Mouse (Mus musculus): ENCODE results near the gene Cradd. TPM values are rescaled to one million over a fixed set of nuclear protein-coding genes. Genes with fewer than 3 reads are reported as not detected.

Cradd gene
- polyA plus RNA-seq, 1 experiment, result 16.7 TPM

- Histone ChIP-seq H3K4me3 (ENCODE audit: low read depth, low read length) (peak overlapping the region; percentile 19; the same call in 1 of the 2 replicates), H3K4me1 (ENCODE audit: control insufficient read depth, insufficient read depth, insufficient read length, low read length) (peaks cover 52% of the 10 kb centered on the region), H3K36me3 (ENCODE audit: control insufficient read depth, insufficient read depth, low read length) (no peaks in the 10 kb centered on the region), H3K27ac (ENCODE audit: insufficient read depth, low read depth, low read length) (peak overlapping the region; percentile 98), H3K27me3 (ENCODE audit: control insufficient read depth, insufficient read depth, low read length) (no peaks in the 10 kb centered on the region)
- no peak for TF ChIP-seq POLR2A (IDR thresholded peaks at IDR 0.05; ENCODE audit: low read depth, low read length)
- TF ChIP-seq CTCF (IDR thresholded peaks at IDR 0.05; ENCODE audit: extremely low read depth, insufficient read length, insufficient replicate concordance, low read depth, low read length), result peak; percentile 13; the same call in 1 of the 2 replicates
- 33% methylated on average over 9 of the region's 9 CpGs for WGBS
Observed at GRCm38 (mm10) chr10:95145204-95145926, 178.6 kb downstream of the Cradd start.

DNA sequence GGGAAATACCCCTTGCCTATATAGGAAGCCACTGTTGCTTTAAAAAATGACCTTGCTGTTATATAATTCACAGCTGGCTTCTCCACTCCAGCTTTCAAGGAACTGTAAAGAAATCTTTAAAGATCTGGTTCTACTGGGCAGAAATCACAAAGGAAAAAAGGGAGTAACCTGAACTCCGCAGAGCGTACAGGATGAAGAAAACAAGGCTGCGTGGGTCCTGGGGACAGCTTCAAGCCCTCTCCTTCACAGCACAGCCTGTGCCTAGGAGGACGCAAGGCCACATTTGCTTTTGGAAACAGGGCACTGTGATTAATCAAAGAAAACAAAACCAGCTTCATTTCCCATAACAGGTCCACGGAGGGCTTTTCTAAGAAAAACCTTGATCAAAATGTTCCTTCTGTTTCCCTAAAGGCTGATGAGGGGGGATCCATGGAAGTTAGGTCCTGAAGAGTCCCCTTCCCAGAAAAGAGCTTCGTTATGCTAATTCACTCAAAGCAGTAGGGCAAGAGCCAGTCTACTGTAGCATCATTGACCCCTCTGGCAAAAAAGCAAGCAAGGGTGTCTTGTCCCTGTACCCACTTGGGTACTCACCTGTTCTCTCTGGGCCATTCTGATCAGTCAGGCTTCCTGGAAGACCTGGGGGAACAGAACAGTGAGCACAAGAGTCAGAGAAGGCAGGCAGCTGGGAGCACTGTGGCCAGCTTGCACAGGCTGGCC lies 179.4 kb downstream of the Cradd start:
- Histone ChIP-seq H3K4me3 (ENCODE audit: low read depth, low read length) (peak overlapping the region; percentile 20; the same call in 1 of the 2 replicates), H3K4me1 (ENCODE audit: control insufficient read depth, insufficient read depth, insufficient read length, low read length) (peaks cover 51% of the 10 kb centered on the region), H3K27ac (ENCODE audit: insufficient read depth, low read depth, low read length) (peak overlapping the region; percentile 65), H3K27me3 (ENCODE audit: control insufficient read depth, insufficient read depth, low read length) (no peaks in the 10 kb centered on the region), H3K36me3 (ENCODE audit: control insufficient read depth, insufficient read depth, low read length) (no peaks in the 10 kb centered on the region)
- 60% methylated on average over 6 of the region's 6 CpGs for WGBS
- TF ChIP-seq POLR2A (IDR thresholded peaks at IDR 0.05; ENCODE audit: low read depth, low read length) (no peak), CTCF (IDR thresholded peaks at IDR 0.05; ENCODE audit: extremely low read depth, insufficient read length, insufficient replicate concordance, low read depth, low read length) (no peak)

DNA sequence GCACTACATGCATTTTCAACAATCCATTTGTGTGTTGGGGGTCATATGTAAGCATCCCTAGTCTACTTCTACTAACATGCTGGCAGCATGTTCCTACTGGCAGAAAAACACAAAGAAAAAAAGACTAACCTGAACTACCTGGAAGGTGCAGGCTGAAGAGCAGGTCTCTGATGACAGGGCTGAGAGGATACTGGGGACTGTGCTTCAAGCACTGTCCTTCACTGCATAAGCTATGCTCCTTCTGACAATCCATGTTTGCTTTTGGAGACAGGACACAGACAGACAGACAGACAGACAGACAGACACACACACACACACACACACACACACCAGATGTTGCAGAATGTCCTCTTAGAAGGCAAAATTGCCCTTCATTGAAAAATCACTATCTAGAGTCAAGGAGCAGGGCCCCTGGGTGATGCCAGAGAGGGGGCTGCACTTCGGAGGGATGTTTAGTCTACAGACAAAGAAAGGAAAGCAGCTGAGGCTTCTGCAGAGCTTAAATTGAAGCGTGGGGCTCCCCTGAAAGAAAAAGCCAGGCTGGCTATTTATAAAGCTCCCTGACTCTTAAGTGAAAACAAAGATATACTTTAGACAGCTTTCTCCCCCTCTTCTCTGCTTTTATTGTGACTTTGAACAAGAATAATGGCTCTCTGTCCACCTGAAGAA lies 180.4 kb downstream of the Cradd start:
- H3K4me1 ChIP-seq (ENCODE audit: control insufficient read depth, insufficient read depth, insufficient read length, low read length), result peaks cover 41% of the 10 kb centered on the region
- 66% methylated on average over 2 of the region's 2 CpGs for WGBS
- H3K27ac ChIP-seq (ENCODE audit: insufficient read depth, low read depth, low read length), result peak overlapping the region; percentile 64
- TF ChIP-seq POLR2A (IDR thresholded peaks at IDR 0.05; ENCODE audit: low read depth, low read length), result no peak
- TF ChIP-seq CTCF (IDR thresholded peaks at IDR 0.05; ENCODE audit: extremely low read depth, insufficient read length, insufficient replicate concordance, low read depth, low read length), result no peak
- H3K4me3 ChIP-seq (ENCODE audit: low read depth, low read length), result no peak overlapping the region
- H3K36me3 ChIP-seq (ENCODE audit: control insufficient read depth, insufficient read depth, low read length), result no peaks in the 10 kb centered on the region
- H3K27me3 ChIP-seq (ENCODE audit: control insufficient read depth, insufficient read depth, low read length), result no peaks in the 10 kb centered on the region

DNA sequence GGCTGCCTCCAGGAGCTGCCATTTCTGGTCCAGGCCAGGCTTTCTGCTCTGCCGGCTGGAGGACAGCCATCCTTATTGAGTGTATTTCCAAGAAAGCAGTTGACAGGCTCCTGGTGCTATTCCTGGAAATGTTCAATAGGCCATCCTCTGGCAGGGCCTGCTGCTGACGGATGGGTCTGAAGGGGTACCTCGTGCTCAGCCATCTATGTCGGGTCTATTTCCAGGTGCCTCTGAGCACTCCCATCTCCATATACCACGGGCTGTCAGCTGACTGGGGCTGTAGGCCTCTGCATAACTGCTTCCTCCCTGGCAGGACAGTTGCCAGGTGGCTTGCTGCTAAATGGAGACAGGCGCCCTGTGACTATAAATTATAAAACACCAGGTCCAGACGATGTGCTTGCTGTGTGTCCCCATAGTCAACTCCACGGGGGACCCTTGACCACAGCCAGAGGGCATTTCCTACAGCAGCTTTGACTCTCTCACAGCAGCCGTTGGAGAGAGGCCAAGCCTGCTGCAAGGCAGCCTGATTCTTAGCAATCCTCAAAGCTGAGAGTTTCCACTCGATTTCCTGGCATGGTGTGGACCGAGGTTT lies 181.0 kb downstream of the Cradd start:
- Histone ChIP-seq H3K4me3 (ENCODE audit: low read depth, low read length) (no peak overlapping the region), H3K27ac (ENCODE audit: insufficient read depth, low read depth, low read length) (peak overlapping the region; percentile 64), H3K4me1 (ENCODE audit: control insufficient read depth, insufficient read depth, insufficient read length, low read length) (peaks cover 37% of the 10 kb centered on the region), H3K27me3 (ENCODE audit: control insufficient read depth, insufficient read depth, low read length) (no peaks in the 10 kb centered on the region), H3K36me3 (ENCODE audit: control insufficient read depth, insufficient read depth, low read length) (no peaks in the 10 kb centered on the region)
- TF ChIP-seq POLR2A (IDR thresholded peaks at IDR 0.05; ENCODE audit: low read depth, low read length) (no peak), CTCF (IDR thresholded peaks at IDR 0.05; ENCODE audit: extremely low read depth, insufficient read length, insufficient replicate concordance, low read depth, low read length) (no peak)
- 9% methylated on average over 11 of the region's 11 CpGs for WGBS

GRCm38 (mm10) chr10:95141075-95141474 lies 182.9 kb downstream of the Cradd start:
- Histone ChIP-seq H3K27ac (ENCODE audit: insufficient read depth, low read depth, low read length) (no peak overlapping the region), H3K4me3 (ENCODE audit: low read depth, low read length) (no peak overlapping the region), H3K27me3 (ENCODE audit: control insufficient read depth, insufficient read depth, low read length) (no peaks in the 10 kb centered on the region), H3K4me1 (ENCODE audit: control insufficient read depth, insufficient read depth, insufficient read length, low read length) (peaks cover 24% of the 10 kb centered on the region), H3K36me3 (ENCODE audit: control insufficient read depth, insufficient read depth, low read length) (no peaks in the 10 kb centered on the region)
- 51% methylated on average over 3 of the region's 3 CpGs for WGBS
- no peak for TF ChIP-seq POLR2A (IDR thresholded peaks at IDR 0.05; ENCODE audit: low read depth, low read length)
- TF ChIP-seq CTCF (IDR thresholded peaks at IDR 0.05; ENCODE audit: extremely low read depth, insufficient read length, insufficient replicate concordance, low read depth, low read length), result no peak

GRCm38 (mm10) chr10:95140191-95140590 lies 183.7 kb downstream of the Cradd start:
- H3K27ac ChIP-seq (ENCODE audit: insufficient read depth, low read depth, low read length), result no peak overlapping the region
- no peaks in the 10 kb centered on the region for H3K36me3 ChIP-seq (ENCODE audit: control insufficient read depth, insufficient read depth, low read length)
- no peaks in the 10 kb centered on the region for H3K27me3 ChIP-seq (ENCODE audit: control insufficient read depth, insufficient read depth, low read length)
- TF ChIP-seq CTCF (IDR thresholded peaks at IDR 0.05; ENCODE audit: extremely low read depth, insufficient read length, insufficient replicate concordance, low read depth, low read length) (no peak), POLR2A (IDR thresholded peaks at IDR 0.05; ENCODE audit: low read depth, low read length) (no peak)
- H3K4me3 ChIP-seq (ENCODE audit: low read depth, low read length), result no peak overlapping the region
- H3K4me1 ChIP-seq (ENCODE audit: control insufficient read depth, insufficient read depth, insufficient read length, low read length), result peaks cover 22% of the 10 kb centered on the region; the same call in 1 of the 2 replicates

All from small intestine, adult 2 months (tissue).